Mouse (Mus musculus): ENCODE results near the gene Garnl3.

DNA sequence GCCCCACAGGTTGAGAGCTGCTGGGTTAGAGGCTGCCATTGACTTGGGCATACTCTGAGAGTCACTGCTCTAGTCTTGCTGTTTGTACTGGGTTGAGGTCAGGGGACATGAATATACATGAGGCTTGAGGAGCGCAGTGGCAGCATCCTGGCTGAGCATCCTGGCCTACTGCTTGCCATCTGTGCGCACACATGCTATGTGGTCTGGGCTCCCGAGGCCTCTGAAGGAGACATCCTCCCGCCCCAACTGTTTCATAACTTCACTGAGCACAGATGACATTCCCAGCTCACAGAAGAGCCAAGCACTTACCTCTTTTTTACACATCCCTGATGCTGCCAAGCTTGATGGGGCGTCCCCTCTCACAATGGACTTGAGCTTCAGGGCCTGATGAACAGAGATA lies 116.6 kb downstream of the Garnl3 start:
- TF ChIP-seq CTCF (IDR thresholded peaks at IDR 0.05; ENCODE audit: borderline replicate concordance, control insufficient read depth, extremely low read depth, insufficient read depth, low read length, poor library complexity) (no peak), POLR2A (IDR thresholded peaks at IDR 0.05; ENCODE audit: control insufficient read depth, extremely low read depth, insufficient read depth, low read length, poor library complexity) (no peak)

Data from thymus, adult 2 months (tissue).